Mouse (Mus musculus) kidney, adult 11 months (tissue): Measurements from ENCODE around the gene Dnlz.

Experiments used
- DNase-seq: peaks from one replicate; pipeline ENCODE4 v3.0.0; 2022

The Dnlz gene

DNA sequence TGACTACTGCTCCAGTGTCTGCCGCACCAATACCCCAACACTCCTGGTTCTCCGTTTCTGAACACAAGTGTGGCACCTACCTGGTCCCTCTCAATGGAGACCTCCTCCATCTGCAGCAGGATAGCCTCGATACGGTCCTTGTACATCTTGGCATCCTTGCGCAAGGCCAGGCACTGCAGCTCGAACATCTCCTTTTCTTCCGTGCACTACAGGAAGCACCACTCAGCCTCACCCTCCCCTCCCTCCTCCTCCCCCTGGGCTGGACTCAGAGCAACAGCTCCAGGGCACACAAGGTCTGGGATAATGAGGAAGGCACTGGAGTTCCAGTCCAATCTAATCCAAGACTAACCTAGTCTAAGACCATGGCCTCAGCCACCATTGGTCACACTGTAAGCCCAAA, 4.8 kb upstream of the Dnlz start:
- DNase-seq: no peak

DNA sequence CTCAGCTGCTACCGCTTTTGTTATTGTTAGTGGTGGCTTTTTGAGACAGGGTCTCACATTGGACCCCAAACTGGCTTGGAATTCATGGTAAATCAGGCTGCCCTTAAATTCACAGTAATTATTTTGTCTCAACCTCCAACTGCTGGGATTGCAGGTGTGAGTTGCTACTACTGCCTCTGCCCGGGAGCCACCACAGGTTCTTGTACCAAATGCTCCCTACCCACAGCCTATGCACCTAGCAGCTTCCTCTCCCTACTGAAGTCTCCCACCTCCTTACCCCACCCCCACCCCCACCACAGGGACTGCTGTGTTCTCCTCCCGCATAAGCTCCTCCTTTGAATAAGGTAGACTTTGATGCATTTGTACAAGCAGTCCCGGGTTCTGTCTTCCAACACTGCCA, 4.3 kb upstream of the Dnlz start:
- no peak for DNase-seq

DNA sequence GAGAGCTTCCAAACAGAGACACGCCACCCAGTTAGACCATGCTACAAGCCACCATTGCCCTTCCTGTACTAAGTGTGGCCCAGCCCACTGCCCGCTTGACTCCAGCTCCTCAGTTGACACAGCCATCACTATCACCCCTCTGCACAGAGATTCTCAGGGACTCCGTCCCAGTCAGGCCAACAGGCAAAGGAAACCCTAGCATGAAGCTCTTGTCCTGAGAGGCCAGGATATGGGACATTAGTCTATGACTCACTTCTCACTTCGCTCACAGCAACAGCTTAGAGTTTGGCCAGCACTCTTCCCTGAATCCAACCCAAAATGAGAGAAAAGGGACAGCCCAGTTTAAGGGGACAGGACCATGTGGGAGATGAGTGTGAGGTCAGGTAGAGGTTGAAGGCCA, 2.5 kb upstream of the Dnlz start:
- DNase-seq: no peak

DNA sequence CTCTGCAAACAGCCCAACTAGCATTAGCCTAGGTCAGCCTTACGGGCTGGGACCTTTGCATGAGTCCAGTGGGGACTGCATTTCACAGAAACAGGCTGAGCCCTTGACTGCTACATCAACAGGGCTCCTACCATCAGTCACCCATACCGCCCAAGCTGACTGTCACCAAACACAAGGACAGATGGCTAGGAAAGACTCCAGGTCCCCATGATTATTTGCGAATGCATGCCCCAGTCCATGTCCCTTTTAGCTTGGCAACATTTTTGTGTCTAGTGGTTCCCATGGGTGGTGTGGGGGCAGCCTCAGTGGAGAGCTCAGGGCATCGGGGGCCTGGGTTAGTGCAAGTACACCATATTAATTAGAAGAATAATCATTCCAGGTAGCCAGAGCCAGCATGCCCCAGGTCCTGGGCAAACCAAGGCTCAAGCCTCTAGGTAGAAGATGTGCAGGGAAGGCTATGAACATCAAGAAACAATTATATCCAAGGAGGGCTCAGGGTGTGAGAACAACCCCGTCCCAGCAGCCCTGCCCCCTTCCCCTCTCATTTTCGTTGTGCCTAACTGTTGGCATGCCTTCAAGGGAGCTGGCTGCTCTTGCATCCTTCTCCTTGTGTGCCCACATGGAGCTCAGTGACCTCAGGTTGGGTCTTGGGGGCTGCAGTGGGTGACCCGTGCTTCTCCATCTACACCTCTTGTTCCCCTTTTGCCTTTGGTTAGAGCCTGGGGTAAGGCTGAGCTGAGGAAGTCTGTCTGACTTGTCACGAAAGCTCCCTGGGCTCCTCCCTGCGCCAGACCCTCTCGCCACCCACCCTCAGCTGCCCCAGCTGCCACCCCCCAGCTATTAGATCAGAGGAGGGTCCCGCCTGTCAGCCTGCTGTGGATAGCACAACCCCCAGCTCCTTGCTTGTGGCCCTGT, 1.4 kb upstream of the Dnlz start:
- no peak for DNase-seq

DNA sequence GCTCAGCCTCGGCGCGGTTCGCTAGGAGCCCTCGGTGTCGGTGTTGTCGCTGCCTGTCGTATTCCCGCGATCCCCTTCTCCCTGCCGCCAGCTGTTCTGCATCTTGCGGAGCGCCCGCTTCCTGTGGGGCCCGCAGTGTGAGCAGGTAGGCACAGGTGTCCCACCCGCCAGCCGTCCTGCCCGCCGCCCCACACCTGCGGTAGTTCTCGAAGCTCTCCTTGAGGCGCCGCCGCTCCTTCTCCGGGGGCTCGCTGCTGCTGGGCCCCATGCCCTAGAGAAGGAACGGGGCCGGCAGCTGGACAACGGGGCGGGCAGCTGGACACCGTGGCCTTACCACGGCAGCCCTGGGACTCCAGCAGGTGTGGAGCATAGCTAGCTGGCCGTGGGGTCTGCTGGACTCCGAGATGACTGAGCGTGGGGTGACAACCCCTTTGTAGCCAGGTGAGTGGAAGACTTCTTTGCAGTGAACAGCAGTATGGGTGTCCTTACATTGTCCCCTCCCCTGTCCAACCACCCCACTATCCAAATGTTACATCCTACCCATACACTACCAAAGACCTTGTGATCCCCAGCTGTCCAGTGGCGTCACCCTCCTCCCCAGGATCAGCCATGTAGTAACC, 491 bp upstream of the Dnlz start:
- no peak for DNase-seq

DNA sequence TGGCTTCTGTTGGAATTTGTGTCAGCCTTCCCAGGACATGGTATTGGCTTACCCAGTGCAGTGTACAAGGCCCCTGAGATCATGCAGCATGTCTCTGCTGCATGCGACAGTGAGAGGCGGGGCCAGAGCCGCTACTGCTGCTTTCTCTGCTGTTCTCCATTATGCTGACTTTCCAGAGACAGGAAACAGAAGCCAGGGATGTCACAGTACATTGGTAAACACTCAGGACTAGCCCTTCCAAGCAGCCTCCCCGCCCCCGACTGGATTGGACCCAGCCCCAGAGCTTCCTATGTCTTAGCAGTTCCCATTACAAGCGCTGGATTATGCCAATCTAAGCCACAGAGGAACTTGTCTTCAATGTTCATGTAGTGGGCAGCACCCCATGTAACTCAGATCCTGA, 3.7 kb downstream of the Dnlz start:
- DNase-seq: no peak

DNA sequence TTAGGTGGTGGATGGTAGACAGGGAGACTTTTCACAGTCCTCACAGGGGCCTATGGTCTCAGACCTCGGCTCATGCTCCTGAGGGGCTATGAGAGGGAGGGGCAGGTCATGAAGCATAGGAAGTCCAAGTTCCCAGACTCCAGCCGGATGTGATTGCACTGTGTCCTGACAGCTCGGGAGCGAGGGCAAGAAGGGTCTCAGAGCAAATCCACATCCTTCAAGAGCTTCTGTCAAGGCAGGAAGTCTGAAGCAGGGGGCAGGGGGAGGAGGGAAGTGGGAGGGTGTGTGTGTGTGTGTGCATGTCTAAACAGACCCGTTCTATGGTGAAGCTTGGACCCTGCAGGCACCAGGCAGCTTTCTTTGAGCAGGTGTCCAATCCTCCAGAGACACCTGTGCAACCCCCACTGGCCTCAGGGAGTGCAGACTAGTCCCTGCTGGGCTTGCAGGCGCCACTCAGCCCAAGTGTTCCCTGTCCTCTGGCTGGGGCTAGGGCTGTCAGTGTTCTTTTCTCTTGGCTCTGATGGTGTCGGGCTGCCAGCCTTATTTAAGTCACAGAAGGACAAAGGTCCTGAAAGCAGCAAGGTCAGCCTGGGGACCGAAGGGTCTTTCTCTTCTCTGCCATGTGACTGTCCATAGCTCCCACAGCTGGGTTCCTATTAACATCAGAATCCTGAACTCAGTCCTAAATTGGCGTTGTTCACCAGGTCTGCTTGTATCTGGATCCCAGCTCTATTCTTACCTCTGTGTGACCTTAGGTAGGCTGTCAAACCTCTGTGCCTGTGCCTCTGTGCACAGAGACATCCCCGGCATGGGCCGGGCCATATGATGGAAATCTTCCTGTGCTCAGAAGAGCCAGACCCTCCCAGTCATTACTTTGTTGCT, 9.1 kb downstream of the Dnlz start:
- peak; percentile 64 for DNase-seq

DNA sequence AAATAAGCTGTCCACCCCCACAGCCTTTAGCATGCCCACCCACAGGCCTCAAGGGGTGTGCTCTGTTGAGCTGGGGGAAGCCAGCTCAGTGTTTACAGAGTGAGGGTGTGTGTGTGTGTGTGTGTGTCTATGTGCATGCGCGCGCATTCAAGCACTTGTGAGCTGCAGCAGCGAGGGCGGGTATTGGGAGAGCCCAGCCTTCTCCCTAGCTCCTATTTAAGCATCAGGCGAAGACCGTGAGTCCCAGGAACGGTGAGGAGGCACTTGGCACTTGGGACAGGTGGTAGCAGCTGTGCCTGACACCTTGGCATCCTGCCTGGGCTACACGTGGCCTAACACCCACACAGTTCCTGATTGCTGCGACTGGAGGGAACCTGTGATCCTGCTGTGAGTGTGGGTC, 9.9 kb downstream of the Dnlz start:
- peak; percentile 46 for DNase-seq

DNA sequence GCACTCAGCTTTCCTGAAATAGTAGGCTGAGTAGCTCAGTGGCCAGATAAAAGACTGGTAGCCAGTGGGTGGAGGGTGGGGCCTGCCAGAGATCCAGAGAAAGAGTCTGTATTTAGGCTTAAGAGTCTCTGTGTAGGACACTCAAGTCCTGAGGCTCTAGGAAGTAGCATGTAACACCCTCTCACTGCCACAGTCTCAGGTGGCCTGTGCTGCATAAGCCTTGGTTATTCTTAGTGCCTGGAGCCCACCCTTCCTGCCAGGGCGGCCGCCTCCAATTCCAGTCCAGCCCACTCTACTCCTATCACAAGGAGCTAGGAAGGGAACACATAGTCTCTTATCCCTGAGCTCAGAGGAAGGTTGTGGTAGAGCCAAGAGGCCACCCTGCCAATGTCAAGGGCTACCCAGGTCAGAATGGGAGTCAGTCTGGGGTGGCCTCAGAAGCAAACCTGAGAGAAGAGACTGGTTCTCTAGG, 10.4 kb downstream of the Dnlz start:
- no peak for DNase-seq

DNA sequence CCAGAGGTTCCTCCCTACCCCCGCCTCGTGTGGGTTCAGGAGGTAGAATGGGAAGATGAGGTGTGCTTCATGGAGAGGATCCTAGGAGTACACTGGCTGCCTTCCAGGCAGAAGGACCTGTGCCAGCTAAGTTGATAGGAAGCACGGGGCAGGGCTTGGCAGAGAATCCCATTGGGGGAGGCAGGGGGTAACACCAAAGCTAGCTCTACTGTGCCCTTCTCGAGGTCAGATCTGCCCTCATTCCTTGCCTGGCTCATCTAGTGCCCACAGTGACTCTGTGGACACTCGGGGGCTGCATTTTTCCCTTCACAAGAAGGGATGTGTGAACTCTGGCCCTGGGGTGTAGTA, 12.7 kb downstream of the Dnlz start:
- no peak for DNase-seq

DNA sequence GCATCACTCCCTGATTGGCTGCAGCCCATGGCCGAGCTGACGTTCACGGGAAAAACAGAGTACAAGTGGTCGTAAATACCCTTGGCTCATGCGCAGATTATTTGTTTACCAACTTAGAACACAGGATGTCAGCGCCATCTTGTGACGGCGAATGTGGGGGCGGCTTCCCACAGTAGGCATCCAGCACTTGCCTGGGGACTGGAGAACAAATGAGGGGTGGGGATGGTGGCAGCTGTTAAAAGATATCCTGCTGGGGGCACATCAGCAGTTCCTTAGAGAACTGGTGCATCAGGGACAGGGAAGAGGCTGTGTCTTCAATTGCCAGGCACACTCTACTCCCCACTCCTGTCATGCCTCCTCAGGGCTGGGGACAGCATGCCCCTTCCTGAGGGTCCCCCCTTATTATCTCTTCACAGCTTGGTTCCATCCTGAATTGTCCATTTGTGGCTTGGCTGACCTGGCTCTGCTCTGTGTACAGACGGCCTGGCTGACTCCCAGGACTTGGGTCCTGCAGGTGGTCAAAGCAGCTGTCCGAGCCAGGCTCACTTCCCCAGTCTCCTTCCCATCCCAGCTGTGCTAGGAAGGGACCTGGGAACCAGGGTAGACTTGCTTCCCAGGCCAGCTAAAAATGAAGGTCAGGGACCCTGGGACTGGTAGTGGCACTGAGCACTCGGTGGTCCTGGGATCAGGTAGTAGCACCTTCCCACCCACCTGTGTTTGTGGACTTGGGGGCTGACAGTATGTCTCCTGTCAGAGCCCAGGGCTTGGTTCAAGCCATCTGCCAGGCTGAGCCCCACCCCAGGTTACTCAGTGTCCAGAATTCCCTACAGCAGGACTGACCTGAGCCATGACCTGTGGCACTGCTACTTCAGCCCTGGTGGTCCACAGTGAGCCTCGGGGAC, 13.4 kb downstream of the Dnlz start:
- no peak for DNase-seq

DNA sequence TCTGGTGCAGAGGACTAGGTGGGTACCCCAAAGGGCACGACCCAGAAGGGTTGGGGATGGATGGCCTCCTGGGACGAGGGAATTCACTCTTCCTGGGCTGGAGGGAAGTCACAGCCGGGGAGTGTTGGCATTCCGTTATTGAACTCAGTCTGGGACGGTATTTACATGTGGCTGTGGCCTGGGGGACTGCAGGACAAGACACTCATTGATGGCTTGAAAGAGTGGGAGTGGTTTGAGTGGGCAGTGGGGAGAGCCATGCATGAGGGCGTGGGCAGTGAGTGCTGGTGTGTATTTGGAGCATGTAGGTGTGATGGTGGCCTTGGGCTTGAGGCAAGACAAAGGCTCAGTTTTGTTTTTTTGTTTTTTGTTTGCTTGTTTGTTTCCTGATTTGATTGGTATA, 21.2 kb downstream of the Dnlz start:
- DNase-seq: no peak

DNA sequence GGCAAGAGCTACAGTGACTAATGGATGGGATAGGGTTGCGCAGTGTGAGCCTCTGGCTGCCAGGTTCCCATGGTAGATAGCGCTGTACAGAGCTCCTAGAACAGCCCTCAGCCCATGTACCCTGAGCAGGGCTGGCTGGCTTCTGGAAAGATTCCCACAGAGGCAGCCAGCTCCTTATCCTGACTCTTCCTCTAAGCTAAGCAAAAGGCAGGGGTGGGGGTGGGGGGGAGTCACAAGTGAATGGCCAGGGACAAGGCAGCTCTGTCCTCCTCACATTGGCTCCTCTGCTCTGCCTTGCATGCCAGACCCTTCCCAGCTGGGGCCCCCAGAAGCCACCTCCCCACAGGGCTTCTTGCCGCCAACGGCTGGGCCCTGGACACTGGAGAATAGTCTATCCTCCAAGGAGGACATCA, 21.8 kb downstream of the Dnlz start:
- DNase-seq: no peak

DNA sequence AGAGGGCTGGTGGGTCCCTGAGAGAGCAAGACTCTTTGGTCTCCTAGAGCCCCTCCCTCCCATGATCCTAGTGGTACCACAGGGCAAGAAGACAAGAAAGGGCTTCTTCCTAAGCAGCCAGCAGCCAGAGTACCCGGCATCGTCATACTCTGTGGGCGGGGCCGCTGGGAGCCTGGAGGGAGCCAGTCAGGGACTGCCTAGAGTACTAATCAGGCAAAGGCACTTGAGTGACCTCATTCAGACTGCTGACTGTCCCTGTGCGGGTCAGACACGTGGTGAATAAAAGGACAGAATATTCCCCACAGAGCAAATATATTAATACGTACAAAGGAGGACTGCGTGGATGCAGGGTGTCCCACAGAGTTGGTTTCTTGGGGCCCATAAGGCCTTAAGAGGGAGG, 22.5 kb downstream of the Dnlz start:
- DNase-seq: no peak

DNA sequence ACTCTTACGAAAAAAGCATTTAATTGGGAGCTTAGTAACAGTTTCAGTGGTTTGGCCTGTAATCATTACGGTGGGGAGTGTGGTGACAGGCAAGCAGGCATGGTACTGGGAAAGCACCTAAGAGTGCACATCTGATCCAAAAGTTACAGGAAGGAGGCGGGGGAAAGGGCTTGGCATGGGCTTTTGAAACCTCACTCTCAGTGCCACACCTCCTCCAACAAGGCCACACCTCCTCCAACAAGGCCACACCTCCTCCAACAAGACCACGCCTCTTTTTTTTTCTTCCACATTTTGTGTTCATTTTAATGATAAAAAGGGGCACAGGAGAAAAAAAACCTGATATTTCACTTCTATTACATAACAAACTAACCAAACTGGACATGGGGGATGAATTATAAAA, 24.1 kb downstream of the Dnlz start:
- DNase-seq: no peak

DNA sequence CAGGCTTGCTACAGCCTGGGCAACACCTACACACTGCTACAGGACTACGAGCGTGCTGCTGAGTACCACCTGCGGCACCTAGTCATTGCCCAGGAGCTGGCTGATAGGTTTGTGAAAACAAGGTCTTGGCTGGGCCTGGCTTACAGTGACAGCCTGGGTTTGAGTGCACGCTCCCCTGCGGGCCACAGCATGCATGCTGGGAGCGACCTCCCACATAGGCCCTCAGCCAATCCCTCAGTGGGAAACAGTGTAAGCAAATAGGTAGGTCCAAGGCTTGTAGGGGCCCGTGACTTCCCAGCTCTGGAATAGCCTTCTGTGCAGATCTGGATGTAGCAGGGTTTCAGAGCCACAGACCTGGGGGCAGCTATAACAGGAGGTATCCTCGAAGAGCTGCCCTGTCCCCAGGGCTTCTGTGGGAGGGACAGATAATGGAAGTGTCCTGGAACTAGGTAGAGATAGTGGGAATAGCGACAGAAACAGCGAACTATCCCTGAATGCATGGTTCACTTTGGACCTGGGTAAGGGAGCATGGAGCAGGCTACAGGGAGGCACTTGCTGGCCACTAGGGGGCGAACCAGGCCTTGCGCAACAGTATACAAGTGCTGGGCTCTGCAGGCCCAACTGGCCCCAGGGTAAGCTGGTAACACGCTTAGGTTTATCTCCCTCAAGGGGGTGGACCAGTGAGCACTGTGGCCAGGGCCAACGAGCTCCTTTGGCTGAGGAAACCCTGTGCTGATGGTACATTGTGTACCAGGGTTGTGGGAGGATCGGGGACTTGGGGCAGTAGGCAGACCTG, 26.3 kb downstream of the Dnlz start:
- no peak for DNase-seq

DNA sequence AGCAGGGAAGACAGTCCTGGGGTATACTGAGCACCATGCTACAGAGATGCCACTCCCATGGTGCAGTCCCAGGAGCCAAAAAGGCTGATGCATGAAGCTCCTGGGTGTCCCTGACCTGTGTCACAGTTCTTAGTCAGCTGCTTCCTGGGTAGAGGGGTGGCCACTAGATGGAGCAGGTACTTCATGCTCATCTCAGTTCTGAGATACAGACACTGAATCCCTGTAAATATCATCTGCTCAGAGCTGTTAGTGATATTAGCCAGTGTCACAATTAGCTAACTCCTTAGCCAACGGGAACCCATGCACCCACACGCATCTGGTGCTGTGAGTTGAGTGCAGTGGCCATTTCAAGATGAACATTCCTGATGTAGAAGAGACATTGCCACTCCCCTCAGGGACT, 27.0 kb downstream of the Dnlz start:
- no peak for DNase-seq

DNA sequence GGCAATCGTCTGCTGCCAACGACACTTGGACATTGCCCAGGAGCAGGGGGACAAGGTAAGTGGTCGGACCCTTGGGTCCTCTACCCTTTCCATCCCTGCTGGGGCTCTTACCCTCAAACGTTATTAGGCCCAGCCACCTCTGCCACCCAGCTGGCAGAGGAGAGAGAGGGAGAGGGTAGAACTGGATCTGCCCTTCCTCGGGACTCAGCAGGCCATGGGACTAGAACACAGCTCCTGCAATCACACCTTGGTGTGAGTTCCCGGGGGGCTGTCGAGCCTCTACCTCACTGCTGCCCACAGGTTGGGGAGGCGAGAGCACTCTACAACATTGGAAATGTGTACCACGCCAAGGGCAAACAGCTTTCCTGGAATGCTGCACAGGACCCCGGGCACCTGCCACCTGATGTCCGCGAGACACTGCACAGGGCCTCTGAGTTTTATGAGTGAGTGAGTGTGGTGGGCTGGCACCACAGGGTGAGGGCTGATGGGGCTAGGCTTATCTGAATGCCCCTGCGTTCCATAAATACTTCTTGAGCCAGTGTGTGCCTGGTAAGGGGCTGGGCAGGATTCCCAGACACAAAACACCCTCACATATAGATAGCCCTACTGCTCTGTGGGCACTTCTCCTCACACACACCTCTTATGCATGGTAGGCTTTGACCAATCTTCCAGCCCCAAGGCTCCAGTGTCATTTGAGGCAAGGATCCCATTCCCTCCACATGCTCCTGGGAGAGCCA, 28.2 kb downstream of the Dnlz start:
- no peak for DNase-seq

DNA sequence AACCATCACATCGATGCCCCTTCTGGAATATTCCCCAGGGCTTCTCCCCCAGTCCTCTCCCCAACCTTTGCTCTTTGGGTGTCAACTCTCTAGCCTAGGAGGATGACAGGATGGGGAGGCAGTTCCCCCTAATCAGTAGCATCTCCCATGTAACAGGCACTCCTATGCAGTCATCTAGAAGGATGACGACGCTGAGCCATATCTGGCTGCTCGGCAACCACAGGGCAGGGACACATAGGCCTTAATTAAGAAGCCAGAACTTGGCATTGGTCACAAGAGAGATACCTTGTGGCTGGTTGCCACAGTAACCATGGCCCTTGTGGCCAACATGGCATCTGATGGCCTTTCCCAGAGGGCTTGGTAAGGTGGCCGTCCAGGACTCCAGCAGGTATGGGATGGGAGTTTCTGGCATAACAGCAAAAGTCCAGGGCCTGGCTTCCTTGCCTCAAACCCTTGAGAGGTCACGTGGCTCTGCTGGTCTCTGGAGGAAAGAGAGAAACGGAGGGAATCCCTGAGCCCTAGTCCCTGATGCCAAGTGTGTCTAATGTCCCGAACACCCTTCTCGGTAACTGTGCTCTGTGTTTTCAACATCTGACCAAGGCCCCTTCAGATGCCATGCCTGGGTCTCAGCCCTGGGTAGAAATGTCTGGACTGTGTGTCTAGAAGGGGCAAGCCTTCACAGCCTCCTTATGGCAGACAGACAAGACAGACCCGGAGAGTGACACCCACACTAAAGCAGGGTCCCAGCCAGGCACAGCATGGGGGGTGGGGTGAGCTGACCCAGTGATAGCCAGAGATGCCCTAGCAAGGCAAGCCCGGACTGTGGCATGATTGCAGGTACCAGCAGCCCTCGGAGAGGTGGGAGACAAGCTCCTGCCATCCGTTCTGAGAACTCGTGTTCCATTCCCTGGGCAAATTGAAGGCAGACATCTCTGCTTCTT, 31.4 kb downstream of the Dnlz start:
- no peak for DNase-seq
